Mouse (Mus musculus): ENCODE measurements at regions not wholly inside any gene's neighbourhood (a gene's known extent, or its start where the extent isn't known, plus 50 kb on each side); places are given as distances from the start of the nearest gene placed in this dataset.

GRCm38 (mm10) chr9:76896347-76896746 lies 149.2 kb downstream of the Tinag start:
- no peak for DNase-seq (ENCODE audit: low spot score in 2 of 2)

- DNase-seq (ENCODE audit: low spot score in 2 of 2): peak in 1 of 2 experiments; percentile 26
These were observed 163.8 kb downstream of the Tinag start for GRCm38 (mm10) chr9:76881830-76882229.

- no peak for DNase-seq (ENCODE audit: low spot score in 2 of 2)
These were observed 169.6 kb downstream of the Tinag start for GRCm38 (mm10) chr9:76876020-76876419.

DNA sequence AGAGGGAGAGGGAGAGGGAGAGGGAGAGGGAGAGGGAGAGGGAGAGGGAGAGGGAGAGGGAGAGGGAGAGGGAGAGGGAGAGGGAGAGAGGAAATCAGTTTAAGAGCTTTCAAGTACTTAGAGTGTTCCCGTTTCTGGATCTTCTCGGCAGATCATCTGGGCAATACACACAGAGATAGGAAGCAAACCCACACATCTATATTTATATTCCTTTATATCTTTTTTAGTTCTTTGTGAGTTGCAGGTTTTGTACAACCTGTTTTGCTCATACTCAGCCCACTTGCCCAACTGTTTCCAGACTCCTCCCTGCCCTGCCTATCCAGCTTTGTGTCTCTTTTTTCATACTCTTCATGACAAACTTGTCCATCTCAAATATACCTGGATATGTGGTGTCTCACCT lies 173.2 kb downstream of the Tinag start:
- DNase-seq (ENCODE audit: low spot score in 2 of 2): peak in 1 of 2 experiments; percentile 26

- DNase-seq (ENCODE audit: low spot score in 2 of 2): no peak
These were observed 176.0 kb downstream of the Tinag start for GRCm38 (mm10) chr9:76869635-76870034.

DNA sequence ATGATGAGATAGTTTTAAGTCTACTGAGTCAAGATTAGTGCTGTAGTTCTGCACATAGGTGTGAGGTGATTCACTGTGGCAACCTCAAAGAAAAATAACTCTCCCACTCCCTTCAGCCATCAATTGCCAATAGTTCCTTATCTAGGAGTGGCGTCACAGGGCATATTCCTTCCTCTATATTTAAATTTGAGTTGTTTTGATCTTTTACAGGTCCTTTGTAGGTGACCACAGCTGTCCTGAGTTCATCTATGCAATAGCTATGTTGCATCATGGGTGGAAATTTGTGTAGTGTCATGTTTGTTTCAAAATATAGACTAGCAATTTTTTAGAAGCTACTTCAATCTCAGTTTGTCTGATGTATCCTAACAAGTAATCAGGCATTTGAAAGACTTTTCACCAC lies 177.0 kb downstream of the Tinag start:
- DNase-seq (ENCODE audit: low spot score in 2 of 2): no peak

DNA sequence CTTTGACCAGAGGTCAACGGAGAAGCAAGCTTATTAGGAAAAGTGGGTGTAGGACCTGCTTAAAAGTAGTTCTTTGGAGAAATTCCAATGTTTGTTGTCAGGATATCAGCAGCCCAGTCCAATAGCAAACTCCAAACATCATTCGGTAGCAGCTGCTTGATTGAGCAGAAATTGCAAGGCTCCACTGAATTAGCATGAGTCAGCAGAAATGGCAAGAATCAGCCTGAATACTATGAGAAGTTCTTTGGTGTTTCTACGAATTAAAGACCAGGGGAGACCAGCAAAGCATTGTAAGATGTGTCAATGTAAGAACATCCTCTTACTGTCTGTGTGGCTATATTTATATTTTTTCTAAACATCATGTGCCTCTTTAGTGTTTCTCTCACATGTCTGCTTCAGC lies 223.4 kb downstream of the Tinag start:
- DNase-seq (ENCODE audit: low spot score in 2 of 2): no peak

GRCm38 (mm10) chr9:76794951-76795350 lies 228.0 kb upstream of the Fam83b start:
- no peak for DNase-seq (ENCODE audit: low spot score in 2 of 2)

- no peak for DNase-seq (ENCODE audit: low spot score in 2 of 2)
These were observed 221.7 kb upstream of the Fam83b start for GRCm38 (mm10) chr9:76788654-76789053.
